Mouse (Mus musculus) ES-Bruce4 (cell line): ENCODE data around the gene Rspo1. TPM values are rescaled to one million over a fixed set of nuclear protein-coding genes. Genes with fewer than 3 reads are reported as not detected.

ENCODE experiments used
- H3K27ac ChIP-seq: 2 replicates; pipeline ENCODE4 v1.5.1; 2012; ENCODE audit warnings: low read length, inconsistent platforms; ENCODE audit not compliant: insufficient read depth
- H3K27me3 ChIP-seq: 2 replicates; pipeline ENCODE4 v1.6.1; 2012; ENCODE audit warnings: mild to moderate bottlenecking, low read length, inconsistent platforms; ENCODE audit not compliant: control insufficient read depth, poor library complexity, insufficient read depth, severe bottlenecking
- H3K36me3 ChIP-seq: 2 replicates; pipeline ENCODE4 v1.6.1; 2012; ENCODE audit warnings: inconsistent platforms, mild to moderate bottlenecking, low read length, moderate library complexity; ENCODE audit not compliant: control insufficient read depth, poor library complexity, insufficient read depth, severe bottlenecking
- H3K4me1 ChIP-seq: one replicate; pipeline ENCODE4 v1.8.1; 2011; ENCODE audit warnings: low read length; ENCODE audit not compliant: control insufficient read depth, insufficient read depth
- H3K4me3 ChIP-seq: 2 replicates; pipeline ENCODE4 v1.5.1; 2011; ENCODE audit warnings: low read depth, mild to moderate bottlenecking, low read length
- H3K9ac ChIP-seq: 2 replicates; pipeline ENCODE4 v1.6.1; 2012; ENCODE audit warnings: low read depth, mild to moderate bottlenecking, inconsistent platforms; ENCODE audit not compliant: poor library complexity, severe bottlenecking
- H3K9me3 ChIP-seq: replicated peaks from 2 replicates; pipeline ENCODE4 v1.6.1; 2012; ENCODE audit warnings: mild to moderate bottlenecking, low read length, inconsistent platforms; ENCODE audit not compliant: control insufficient read depth, poor library complexity, insufficient read depth, severe bottlenecking
- CTCF ChIP-seq: IDR thresholded peaks from one replicate; pipeline ENCODE4 v1.8.1; 2011; ENCODE audit warnings: low read depth, low read length
- EP300 ChIP-seq: IDR thresholded peaks from 2 replicates; pipeline ENCODE4 v1.6.1; 2011; ENCODE audit warnings: low read depth, low read length; ENCODE audit not compliant: insufficient read depth
- POLR2A ChIP-seq: IDR thresholded peaks from one replicate; pipeline ENCODE4 v1.8.1; 2011; ENCODE audit warnings: low read length; ENCODE audit not compliant: insufficient read depth
- polyA plus RNA-seq: library from polyadenylated mRNA; stranded (reverse); fragments of >200 nt; gene quantifications from 2 replicates; pipeline ENCODE4 v1.2.4, GENCODE M21; 2011; ENCODE audit warnings: low read depth; ENCODE audit not compliant: missing spikeins, insufficient read depth, insufficient read length

The Rspo1 gene
- polyA plus RNA-seq, 1 experiment, result 2.5 TPM

DNA sequence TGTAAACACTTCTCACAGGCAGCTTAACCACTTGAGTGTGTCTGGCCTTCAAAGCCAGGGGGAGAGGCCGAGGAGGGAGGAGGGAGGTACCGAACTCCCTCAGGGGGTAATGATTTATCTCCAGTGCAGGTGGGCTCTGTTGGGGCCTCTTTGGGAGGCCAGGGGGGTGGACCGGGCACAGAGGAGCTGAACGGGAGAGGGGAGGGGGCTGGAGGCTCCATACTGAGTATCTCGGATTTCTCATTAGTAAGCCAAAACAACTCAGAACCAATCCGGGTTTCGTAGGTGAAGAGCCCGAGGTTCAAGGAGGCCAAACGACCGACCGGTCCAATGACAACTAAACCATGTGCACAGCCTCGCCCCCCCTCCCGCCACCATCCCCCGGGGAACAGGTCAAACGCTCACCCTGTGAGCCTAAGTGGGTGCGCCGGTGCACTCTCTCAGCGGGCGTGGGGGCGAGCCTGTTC lies 3.6 kb downstream of the Rspo1 start:
- Histone ChIP-seq H3K4me1 (no peaks in the 10 kb centered on the region), H3K9ac (0 out of 2 replicates have a peak overlapping the region, but pooled peaks have one; percentile 40), H3K36me3 (no peaks in the 10 kb centered on the region), H3K27me3 (peaks cover 5% of the 10 kb centered on the region; the same call in 1 of the 2 replicates), H3K27ac (no peak overlapping the region), H3K9me3 (no peaks in the 10 kb centered on the region), H3K4me3 (peak overlapping the region; percentile 35)
- TF ChIP-seq POLR2A, result no peak
- TF ChIP-seq CTCF, result no peak
- no peak for TF ChIP-seq EP300

DNA sequence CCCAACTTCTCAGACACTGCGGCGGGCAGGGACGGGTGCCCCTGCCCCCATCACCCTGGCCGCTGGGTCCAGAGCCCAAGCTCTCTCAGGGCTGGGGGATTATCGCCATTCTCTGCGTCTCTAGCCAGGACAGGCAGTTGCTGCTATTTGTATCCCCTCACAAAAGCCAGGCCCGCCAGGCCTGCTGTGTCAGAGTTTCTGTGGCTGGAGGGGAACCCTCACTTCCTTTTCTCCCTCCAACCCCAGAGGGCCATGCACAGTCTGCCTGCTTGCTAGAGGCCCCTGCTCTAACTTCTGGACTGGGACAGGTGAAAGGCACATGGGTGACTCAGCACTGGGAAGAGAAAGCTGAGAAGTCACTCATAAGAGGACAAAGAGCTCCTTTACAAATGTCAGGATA lies 4.1 kb downstream of the Rspo1 start:
- Histone ChIP-seq H3K27me3 (peaks cover 5% of the 10 kb centered on the region; the same call in 1 of the 2 replicates), H3K9ac (0 out of 2 replicates have a peak overlapping the region, but pooled peaks have one; percentile 40), H3K4me3 (peak overlapping the region; percentile 35), H3K27ac (no peak overlapping the region), H3K9me3 (no peaks in the 10 kb centered on the region), H3K36me3 (no peaks in the 10 kb centered on the region), H3K4me1 (no peaks in the 10 kb centered on the region)
- TF ChIP-seq EP300 (no peak), POLR2A (no peak), CTCF (no peak)

DNA sequence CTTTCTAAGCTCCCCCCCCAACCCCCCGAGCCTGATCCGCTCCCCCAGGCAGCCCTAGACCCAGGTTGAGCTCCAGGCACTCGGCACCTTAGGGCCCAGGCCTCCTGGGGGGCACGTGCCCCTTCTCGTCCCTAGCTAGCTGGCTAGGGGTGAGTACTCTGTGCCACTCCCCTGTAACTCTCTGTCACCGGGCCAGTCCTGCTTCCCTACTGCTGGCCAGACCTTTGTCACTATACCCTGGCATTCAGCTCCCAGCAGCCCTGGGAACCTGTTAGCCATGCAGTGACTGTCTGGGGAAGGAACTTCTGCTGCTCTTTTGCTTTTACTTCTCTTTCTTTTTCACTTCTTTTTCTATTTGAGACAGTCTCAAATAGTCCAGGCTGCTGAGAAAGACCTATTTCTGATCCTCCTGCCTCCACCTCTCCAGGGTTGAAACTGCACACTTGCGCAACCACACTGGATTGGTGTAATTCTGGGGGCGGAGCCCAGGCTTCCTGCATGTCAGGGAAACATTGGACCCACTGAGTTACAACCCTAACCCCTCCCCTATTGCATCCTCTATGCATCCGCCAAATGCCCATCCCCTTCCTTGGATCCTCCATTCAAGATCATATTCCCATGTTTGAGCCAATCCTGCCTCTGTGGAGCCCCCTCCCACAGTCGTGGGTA lies 11.4 kb downstream of the Rspo1 start:
- Histone ChIP-seq H3K4me1 (no peaks in the 10 kb centered on the region), H3K4me3 (no peak overlapping the region), H3K36me3 (no peaks in the 10 kb centered on the region), H3K27me3 (no peaks in the 10 kb centered on the region), H3K9me3 (no peaks in the 10 kb centered on the region), H3K27ac (no peak overlapping the region), H3K9ac (no peak overlapping the region)
- TF ChIP-seq POLR2A (no peak), EP300 (no peak), CTCF (no peak)

- H3K36me3 ChIP-seq, result no peaks in the 10 kb centered on the region
- H3K4me1 ChIP-seq, result no peaks in the 10 kb centered on the region
- no peak overlapping the region for H3K4me3 ChIP-seq
- H3K9ac ChIP-seq, result no peak overlapping the region
- TF ChIP-seq CTCF (no peak), POLR2A (no peak), EP300 (no peak)
- H3K27ac ChIP-seq, result no peak overlapping the region
- H3K9me3 ChIP-seq, result no peaks in the 10 kb centered on the region
- H3K27me3 ChIP-seq, result no peaks in the 10 kb centered on the region
These were observed 13.3 kb downstream of the Rspo1 start for GRCm38 (mm10) chr4:124999548-124999947.

GRCm38 (mm10) chr4:125002978-125003377 lies 16.7 kb downstream of the Rspo1 start:
- TF ChIP-seq POLR2A (no peak), CTCF (no peak), EP300 (no peak)
- Histone ChIP-seq H3K9me3 (no peaks in the 10 kb centered on the region), H3K4me3 (no peak overlapping the region), H3K27ac (no peak overlapping the region), H3K9ac (no peak overlapping the region), H3K4me1 (no peaks in the 10 kb centered on the region), H3K36me3 (no peaks in the 10 kb centered on the region), H3K27me3 (no peaks in the 10 kb centered on the region)

DNA sequence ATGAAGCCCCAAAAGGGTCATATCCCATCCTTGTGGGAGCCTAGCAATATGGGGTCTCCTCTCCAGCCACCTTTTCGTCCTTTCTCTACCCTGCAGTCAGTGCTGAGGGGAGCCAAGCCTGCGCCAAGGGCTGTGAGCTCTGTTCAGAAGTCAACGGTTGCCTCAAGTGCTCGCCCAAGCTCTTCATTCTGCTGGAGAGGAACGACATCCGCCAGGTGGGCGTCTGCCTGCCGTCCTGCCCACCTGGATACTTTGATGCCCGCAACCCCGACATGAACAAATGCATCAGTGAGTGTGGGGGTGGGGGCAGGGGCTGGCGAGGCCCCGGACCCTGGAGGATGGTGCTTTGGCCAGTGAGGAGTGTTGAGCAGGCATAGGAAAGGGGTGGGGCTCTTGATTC lies 18.7 kb downstream of the Rspo1 start:
- H3K36me3 ChIP-seq, result no peaks in the 10 kb centered on the region
- no peaks in the 10 kb centered on the region for H3K9me3 ChIP-seq
- H3K9ac ChIP-seq, result no peak overlapping the region
- no peaks in the 10 kb centered on the region for H3K27me3 ChIP-seq
- no peak overlapping the region for H3K27ac ChIP-seq
- no peak overlapping the region for H3K4me3 ChIP-seq
- no peaks in the 10 kb centered on the region for H3K4me1 ChIP-seq
- no peak for TF ChIP-seq EP300
- TF ChIP-seq POLR2A, result no peak
- no peak for TF ChIP-seq CTCF
